Mouse (Mus musculus) inflammation-experienced regulatory T-cells, adult 16 weeks (primary cell): ENCODE results near the gene Rae1. TPM values are rescaled to one million over a fixed set of nuclear protein-coding genes. Genes with fewer than 3 reads are reported as not detected.

Experiments used
- polyA plus RNA-seq: library from polyadenylated mRNA; unstranded; fragments of 100-300 nt; shearing (Covaris generic); gene quantifications from one replicate; pipeline ENCODE4 v1.2.1, GENCODE M21; 2017

Rae1 gene
- polyA plus RNA-seq = 67.4 TPM

GRCm38 (mm10) chr2:172999630-173000284, at the start of gene Rae1:
Gene Rae1 (plus strand): TSS chr2:173000117.

DNA sequence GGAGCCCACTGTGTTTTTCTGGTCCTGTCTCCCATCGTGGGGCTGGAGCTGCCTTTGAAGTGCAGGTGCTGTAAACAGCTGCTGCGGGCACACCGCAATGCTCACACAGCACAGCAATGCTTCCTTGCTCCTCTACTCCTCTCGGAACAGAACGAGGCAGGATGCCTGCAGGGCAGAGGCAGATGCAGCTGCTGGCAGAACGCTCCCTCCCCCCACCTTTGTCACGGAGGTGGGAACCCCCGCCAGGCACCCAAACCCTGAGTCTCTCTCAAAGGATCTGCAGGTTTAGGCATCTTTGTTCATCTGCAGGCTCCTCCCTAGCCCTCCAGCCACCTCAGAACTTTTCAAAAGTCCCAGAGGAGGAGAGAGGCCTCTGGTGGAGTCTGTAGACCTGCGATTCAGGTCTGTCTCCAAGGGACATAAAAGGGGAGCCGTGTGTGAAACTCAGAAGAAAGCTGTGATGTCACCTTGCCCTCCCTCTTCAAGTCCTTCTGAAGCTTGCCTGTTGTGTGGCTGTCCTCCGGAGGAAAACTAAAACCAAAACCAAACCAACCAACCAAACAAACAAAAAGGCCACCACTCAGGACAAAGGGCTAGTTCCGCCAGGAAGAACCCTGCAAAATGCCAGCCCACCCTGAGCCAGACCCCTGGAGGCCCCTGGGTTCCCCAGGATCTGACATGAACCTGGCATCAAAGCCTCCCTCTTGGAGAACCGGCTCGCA, 22.3 kb upstream of the Rae1 start, which contains the start of gene Spo11:
Gene Spo11, plus strand, starts transcription at position 292 of the 722 bp plus-strand sequence.

GRCm38 (mm10) chr2:173020430-173020829, 20.5 kb downstream of the Rae1 start, which contains the start of gene Rbm38:
Gene Rbm38 (plus strand): TSS chr2:173020498.

Other genes starting within 250 kb of the Rae1 start
- 17.8 TPM for gene Bmp7, start 59.8 kb upstream of the Rae1 start, polyA plus RNA-seq
- 5.6 TPM for gene Spo11, start 22.4 kb upstream of the Rae1 start, polyA plus RNA-seq
- 33.7 TPM for gene Rbm38, start 20.4 kb downstream of the Rae1 start, polyA plus RNA-seq
- not detected for gene Ctcfl, start 119.4 kb downstream of the Rae1 start, polyA plus RNA-seq
- not detected for gene Pck1, start 152.9 kb downstream of the Rae1 start, polyA plus RNA-seq
- gene Zbp1, start 218.8 kb downstream of the Rae1 start, polyA plus RNA-seq = 179 TPM